Mouse (Mus musculus): ENCODE results near the gene Chrm3.
"Not testable (repeated sequence)": the region's sequence is repeated elsewhere in the genome, so short reads cannot be mapped to it uniquely, and the experiment has no call there.

Chrm3 gene

GRCm38 (mm10) chr13:10360777-10361176 lies at the start of gene Chrm3:
Chrm3 (minus strand) TSS chr13:10360847.
- in situ Hi-C loops (cut with MboI, MseI) = no loop called here

DNA sequence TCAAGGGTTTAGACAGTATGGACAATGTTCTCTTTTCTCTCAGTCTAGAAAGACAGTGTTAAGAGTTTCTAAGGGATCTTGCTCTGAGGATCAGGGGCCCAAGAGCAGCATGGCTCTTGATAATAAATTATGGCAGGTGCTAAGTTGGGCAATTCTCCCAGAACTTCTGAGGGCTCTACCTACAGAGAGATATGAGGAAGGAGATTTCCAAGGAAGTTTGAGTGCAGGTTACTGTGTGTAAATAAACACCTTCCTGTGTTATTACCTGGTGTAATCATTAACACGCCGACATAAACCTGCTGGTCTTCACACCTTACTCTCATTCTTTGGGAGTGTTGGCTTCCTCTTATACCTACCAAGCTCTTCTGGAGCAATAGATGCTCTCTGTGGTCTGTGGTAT lies 33.7 kb upstream of the Chrm3 start:
- in situ Hi-C loops (cut with MboI, MseI) = no loop called here

- in situ Hi-C loops (cut with MboI, MseI) = not testable (repeated sequence)
Measured at GRCm38 (mm10) chr13:10375487-10375886, 14.8 kb upstream of the Chrm3 start.

DNA sequence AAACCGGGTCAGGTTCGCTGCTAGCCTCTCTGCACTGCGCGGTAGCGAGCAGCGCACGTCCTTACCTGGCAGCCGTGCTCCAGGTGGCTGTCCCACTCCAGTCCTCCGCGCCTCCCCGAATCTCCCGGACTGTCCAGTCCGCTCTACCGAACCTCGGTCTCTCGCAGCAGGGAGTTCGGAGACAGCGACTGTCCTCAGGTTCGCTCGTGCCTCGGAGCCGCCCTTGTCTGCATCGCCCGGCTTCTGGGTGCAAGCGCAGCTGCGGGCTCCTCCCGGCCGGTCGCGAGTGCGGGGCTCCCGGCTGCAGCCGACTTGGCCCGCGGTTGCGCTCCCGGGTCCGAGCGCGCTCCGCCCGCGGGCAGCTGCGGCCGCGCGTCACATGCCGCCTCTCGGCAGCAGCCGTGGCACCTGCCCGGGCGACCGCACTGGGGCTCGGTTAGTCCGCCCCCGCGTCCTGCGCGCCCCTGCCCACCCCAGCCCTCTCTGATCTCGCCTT lies 400 bp downstream of the Chrm3 start:
- in situ Hi-C loops (cut with MboI, MseI) = no loop called here

DNA sequence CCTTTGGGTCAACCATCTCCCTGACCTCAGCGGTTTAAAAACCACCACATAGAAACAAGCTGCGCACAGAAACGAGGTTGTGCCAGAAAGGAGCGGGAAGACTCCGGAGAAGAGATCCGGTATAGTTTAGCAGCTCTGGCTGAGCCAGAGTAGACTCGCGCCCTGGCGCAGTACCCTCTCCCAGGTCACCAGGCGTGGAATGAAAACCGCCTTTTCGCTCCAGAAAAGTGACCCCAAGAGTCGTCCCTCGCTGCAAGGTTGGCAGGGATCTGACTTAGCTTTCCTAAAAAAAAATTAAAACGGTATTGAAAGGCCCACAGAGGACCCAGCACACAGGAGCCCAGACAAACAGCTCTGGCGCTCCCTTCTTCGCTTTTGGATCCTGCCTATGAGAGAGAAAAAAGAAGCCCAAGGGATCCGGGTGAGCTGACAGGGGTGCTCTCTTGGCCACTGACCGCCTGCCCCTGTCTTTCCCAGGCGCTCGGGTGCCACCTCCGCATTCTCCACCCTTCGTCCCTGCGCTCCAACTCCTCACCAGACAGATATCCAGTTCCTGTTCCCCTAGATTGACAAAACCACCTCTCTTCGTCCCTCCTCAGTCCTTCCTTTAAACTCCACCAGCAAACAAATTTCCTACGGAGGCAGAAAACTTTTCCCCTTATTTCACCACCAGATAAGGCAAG lies 990 bp downstream of the Chrm3 start:
- in situ Hi-C loops (cut with MboI, MseI) = no loop called here

- in situ Hi-C loops (cut with MboI, MseI) = no loop called here
Measured at GRCm38 (mm10) chr13:10355796-10356195, 4.9 kb downstream of the Chrm3 start.

DNA sequence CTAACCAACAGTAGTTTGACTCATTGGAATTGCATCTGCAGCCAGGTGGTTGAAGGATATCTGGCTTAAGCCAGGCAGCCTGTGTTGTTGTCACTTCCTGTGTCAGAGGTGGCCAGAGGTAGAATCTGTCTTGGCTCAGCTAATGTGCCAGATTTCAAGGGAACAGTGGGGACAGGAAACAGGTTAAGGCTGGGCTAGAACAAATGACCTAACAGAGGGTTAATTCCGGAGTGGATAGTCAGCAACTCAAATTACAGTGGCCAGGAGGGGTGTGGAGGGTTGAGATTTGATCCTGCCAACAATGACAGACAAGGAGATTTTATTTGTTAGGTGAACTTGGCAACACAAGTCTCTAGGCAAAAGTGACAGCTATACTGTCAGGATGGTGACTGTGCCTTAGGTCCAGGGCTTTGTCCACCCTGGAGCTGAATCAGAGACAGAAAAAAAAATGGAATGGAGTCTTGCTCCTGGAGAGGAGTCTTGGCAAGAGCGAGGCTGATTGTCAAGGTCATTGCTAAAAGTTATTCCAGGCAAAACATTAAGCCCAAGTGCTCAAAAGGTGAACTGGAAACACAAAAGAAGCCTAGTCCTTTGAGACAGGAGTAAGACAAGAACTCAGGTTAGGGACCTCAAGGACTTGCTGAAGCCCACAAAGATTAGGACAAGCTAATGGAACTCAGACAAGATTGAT lies 5.6 kb downstream of the Chrm3 start:
- in situ Hi-C loops (cut with MboI, MseI) = no loop called here

- in situ Hi-C loops (cut with MboI, MseI) = no loop called here
Measured at GRCm38 (mm10) chr13:10352141-10352540, 8.5 kb downstream of the Chrm3 start.

GRCm38 (mm10) chr13:10344362-10344761 lies 16.3 kb downstream of the Chrm3 start:
- in situ Hi-C loops (cut with MboI, MseI) = no loop called here

DNA sequence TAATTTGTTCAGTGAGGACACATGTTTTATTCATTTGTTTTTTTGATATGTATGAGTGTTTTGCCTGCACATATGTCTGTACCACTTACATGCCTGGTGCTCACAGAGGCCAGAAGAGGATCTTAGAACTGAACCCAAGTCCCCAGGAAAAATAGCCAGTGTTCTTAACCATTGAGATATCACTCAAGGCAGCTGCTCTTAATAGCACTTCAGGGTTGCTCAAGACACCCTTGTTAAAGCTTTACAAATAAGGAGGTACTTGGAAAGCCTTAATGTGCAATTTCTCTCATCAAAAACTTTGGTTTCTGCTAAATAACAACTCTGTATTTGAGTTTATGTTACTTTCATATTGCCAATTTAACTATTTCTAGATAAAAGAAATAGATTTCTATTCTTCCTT lies 25.1 kb downstream of the Chrm3 start:
- in situ Hi-C loops (cut with MboI, MseI) = loop anchor here (10.0 kb wide), 1 partner anchor 431 kb away; no protein-coding TSS in a partner anchor

- in situ Hi-C loops (cut with MboI, MseI) = loop anchor here (10.0 kb wide), 1 partner anchor 428 kb away; no protein-coding TSS in a partner anchor
Measured at GRCm38 (mm10) chr13:10332762-10333161, 27.9 kb downstream of the Chrm3 start.

GRCm38 (mm10) chr13:10309811-10310210 lies 50.8 kb downstream of the Chrm3 start:
- in situ Hi-C loops (cut with MboI, MseI) = no loop called here

DNA sequence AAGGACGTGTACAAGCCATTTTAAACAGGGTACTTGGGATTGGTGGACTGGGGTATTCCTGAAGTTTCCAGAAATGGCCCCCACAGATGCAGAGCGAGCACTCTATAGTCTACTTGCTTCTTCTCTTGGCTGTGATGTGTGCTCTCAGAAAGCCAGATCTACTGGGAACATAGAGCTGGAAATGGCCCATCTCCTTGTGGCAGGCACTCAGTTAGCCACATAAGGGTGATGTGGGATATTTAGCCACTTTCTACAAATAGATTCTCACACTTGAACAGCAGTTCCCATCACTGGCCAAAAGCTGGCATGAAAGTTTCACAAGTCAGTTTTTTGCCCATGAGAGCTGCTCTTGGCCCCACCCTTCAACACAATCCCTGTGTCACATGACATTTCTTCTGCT lies 65.5 kb downstream of the Chrm3 start:
- in situ Hi-C loops (cut with MboI, MseI) = no loop called here

DNA sequence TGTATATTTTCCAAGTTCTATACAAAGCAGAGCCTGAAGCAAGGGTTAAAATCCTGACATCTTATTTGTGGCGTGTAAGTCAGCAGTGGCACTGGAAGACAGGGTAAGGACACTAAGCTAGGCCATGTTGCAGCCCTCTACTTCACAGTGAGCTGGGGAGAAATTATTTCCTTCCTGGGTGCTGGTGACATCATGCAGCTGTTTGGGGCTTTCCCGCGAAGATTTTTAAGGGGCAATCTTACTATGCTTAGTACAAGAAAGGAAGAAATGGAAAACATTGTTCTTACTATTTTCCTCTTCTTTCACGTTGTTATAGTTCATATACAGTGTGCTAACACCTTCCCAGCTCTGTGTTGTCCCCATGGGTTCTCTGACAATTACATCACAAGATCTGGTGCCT lies 76.3 kb downstream of the Chrm3 start:
- in situ Hi-C loops (cut with MboI, MseI) = no loop called here

DNA sequence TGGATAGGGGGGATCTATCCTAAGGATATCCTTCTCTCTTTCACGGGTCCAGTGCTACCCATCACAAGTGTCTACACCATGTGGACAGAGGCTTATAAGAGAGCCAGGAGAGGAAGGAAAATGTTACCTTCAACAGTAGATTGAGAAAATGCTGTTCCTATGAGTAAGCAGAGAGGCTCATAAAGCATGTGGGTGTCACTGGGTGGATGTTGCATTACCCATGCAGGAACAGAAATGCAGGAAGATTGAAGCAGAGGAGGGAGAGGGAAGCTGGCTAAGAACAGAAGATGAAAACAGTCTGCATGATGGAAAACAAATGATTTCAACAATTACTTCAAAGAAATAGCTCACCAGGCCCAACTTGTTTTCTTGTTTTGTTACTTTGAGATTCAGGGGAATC lies 85.7 kb downstream of the Chrm3 start:
- in situ Hi-C loops (cut with MboI, MseI) = no loop called here

DNA sequence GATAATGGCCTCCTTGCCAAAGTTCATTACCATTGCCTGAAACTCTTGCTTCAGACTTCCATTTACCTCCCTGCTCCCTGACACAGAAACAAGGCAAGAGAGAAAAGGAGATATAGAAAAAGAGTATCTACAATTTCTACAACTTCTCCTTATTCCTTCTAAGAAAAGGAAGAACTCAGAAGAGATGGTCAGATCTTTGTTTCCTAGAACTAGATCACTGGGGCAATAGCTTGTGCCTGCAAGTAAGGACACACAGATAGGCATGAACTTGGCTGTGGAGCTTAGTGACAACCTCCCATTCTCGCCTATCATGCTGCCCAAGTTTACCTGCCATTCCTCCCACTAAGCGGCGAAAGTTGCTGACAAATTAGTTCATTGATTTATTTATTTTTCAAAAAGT lies 96.9 kb downstream of the Chrm3 start:
- in situ Hi-C loops (cut with MboI, MseI) = no loop called here

GRCm38 (mm10) chr13:10253049-10253448 lies 107.6 kb downstream of the Chrm3 start:
- in situ Hi-C loops (cut with MboI, MseI) = no loop called here

GRCm38 (mm10) chr13:10251499-10252179 lies 109.0 kb downstream of the Chrm3 start:
- in situ Hi-C loops (cut with MboI, MseI) = no loop called here

DNA sequence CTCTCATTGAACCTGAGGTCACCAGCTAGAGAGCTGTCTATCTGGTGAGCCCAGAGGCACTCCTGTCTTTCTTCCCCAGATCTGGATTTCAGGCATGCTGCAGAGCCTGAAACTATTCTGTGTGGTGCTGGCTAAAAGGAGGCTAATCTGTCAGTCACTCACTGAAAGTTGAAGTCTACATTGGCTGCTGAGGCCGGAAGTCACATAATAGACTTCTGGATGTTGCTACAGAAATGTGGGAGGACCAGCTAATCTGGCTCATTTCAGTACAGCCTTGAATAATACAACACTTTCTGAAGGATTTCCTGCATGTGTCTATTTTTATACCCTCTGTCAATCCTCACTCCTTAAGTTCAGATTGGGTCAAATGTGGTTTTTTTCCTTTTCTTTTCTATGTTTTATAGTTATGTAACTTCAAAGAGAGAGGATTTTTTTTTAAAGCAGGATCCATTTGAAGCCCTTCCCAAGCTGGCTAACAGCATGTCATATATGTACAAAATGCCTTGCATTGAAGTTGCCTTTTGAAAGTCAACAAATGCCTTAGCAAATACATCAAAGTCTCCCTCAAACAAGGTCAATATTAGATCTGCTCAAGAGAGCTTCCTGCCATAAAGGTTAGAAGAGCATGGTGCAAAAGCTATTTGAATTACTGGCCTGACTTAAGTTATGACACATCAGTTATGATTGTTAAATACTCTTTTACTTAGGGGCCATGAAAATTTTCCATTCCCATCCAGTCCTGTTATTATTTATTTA lies 116.2 kb downstream of the Chrm3 start:
- in situ Hi-C loops (cut with MboI, MseI) = no loop called here

- in situ Hi-C loops (cut with MboI, MseI) = no loop called here
Measured at GRCm38 (mm10) chr13:10240238-10240637, 120.4 kb downstream of the Chrm3 start.

GRCm38 (mm10) chr13:10239825-10240224 lies 120.8 kb downstream of the Chrm3 start:
- in situ Hi-C loops (cut with MboI, MseI) = no loop called here

GRCm38 (mm10) chr13:10237616-10238015 lies 123.0 kb downstream of the Chrm3 start:
- in situ Hi-C loops (cut with MboI, MseI) = no loop called here

Measured in T-helper 2 cell (primary cell).